Mouse (Mus musculus): ENCODE measurements around the gene Mvb12a.

- no peak for TF ChIP-seq POLR2A (IDR thresholded peaks at IDR 0.05; ENCODE audit: low read depth, low read length)
- TF ChIP-seq CTCF (IDR thresholded peaks at IDR 0.05; ENCODE audit: extremely low read depth, insufficient read length, insufficient replicate concordance, low read depth, low read length): no peak
Observed at GRCm38 (mm10) chr8:71597451-71597850, 54.7 kb downstream of the Mvb12a start, which contains the start of gene Fam129c.
